Mouse (Mus musculus): ENCODE results near the gene Chrna3. TPM values are rescaled to one million over a fixed set of nuclear protein-coding genes. Genes with fewer than 3 reads are reported as not detected.

Gene Chrna3
- polyA plus RNA-seq, 1 experiment, result not detected

DNA sequence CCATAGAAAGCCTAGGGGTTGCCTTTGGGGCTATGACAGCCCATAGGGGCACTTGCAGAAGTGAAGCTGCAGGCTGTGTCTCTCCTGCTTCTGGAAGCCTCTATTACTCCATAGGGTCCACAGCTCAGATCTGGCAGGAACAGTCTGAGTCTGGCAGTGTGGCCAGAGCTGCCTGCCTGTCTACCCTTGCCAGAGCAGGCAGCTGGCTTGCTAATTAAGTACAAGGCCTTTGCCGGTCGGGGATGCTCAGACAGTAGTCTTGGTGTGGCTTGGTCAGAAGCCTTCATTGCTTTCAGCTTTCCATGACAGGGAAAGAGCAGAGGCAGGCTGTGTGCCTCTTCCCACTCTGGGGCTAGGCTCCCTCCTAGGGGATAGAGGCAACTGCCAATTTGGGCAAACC, 15.0 kb upstream of the Chrna3 start:
- TF ChIP-seq FLI1 (IDR thresholded peaks at IDR 0.05; ENCODE audit: low read length) (no peak), GATA1 (IDR thresholded peaks at IDR 0.05; ENCODE audit: borderline replicate concordance, low read length) (no peak)
- H3K9me3 ChIP-seq, result no peaks in the 10 kb centered on the region
- H3K4me1 ChIP-seq, result peaks cover 5% of the 10 kb centered on the region; the same call in 1 of the 2 replicates
- no peak overlapping the region for H3K4me3 ChIP-seq (replicated peaks)
- H3K36me3 ChIP-seq (replicated peaks; ENCODE audit: low read length), result no peaks in the 10 kb centered on the region
- peaks cover 56% of the 10 kb centered on the region for H3K27me3 ChIP-seq (replicated peaks)

DNA sequence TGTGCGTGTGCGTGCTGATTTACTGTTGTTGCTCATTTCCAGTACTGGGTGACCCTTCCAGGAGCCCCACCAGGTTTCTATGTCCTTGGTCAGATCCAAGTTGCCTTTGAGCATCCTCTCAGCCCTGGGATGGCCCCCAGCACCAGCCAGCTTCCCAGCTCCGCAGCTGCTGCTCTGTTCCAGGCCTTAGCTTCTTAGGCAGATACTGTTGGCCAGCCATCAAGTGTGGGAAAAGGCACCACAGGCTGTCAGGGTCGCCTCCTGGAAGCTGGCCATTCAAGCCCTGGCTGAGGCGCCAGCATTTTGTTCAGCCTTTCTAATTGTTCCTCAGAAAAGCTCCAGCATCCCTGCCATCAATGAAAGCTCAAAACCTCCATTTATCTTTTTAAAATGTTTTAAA, 13.6 kb upstream of the Chrna3 start:
- peaks cover 5% of the 10 kb centered on the region; the same call in 1 of the 2 replicates for H3K4me1 ChIP-seq
- H3K4me3 ChIP-seq (replicated peaks), result no peak overlapping the region
- peaks cover 56% of the 10 kb centered on the region for H3K27me3 ChIP-seq (replicated peaks)
- H3K9me3 ChIP-seq, result no peaks in the 10 kb centered on the region
- H3K36me3 ChIP-seq (replicated peaks; ENCODE audit: low read length), result no peaks in the 10 kb centered on the region
- TF ChIP-seq FLI1 (IDR thresholded peaks at IDR 0.05; ENCODE audit: low read length), result no peak
- no peak for TF ChIP-seq GATA1 (IDR thresholded peaks at IDR 0.05; ENCODE audit: borderline replicate concordance, low read length)

DNA sequence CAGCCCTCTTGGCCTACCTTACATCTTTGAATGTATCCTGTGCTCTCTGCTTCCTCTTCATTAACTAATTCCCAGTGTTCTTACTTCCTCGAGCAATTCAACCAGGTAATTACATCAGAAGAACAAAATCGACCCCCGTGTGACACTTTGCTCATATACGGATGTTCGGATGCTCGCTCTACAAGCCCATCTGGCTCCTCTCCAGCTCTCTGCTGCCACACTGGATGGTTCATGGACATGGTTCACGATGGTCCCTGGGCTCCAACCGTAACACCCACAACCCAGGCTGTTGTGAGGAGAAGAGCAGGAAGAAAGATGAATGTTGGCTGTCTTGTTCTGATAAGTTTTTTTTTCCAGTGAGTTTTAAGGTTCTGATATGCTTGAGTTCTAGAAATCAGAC, 12.6 kb upstream of the Chrna3 start:
- TF ChIP-seq FLI1 (IDR thresholded peaks at IDR 0.05; ENCODE audit: low read length) (no peak), GATA1 (IDR thresholded peaks at IDR 0.05; ENCODE audit: borderline replicate concordance, low read length) (no peak)
- H3K4me1 ChIP-seq, result no peaks in the 10 kb centered on the region
- no peaks in the 10 kb centered on the region for H3K36me3 ChIP-seq (replicated peaks; ENCODE audit: low read length)
- 0 out of 2 replicates have a peak, but pooled peaks cover 2% of the 10 kb centered on the region for H3K9me3 ChIP-seq
- peaks cover 61% of the 10 kb centered on the region for H3K27me3 ChIP-seq (replicated peaks)
- no peak overlapping the region for H3K4me3 ChIP-seq (replicated peaks)

DNA sequence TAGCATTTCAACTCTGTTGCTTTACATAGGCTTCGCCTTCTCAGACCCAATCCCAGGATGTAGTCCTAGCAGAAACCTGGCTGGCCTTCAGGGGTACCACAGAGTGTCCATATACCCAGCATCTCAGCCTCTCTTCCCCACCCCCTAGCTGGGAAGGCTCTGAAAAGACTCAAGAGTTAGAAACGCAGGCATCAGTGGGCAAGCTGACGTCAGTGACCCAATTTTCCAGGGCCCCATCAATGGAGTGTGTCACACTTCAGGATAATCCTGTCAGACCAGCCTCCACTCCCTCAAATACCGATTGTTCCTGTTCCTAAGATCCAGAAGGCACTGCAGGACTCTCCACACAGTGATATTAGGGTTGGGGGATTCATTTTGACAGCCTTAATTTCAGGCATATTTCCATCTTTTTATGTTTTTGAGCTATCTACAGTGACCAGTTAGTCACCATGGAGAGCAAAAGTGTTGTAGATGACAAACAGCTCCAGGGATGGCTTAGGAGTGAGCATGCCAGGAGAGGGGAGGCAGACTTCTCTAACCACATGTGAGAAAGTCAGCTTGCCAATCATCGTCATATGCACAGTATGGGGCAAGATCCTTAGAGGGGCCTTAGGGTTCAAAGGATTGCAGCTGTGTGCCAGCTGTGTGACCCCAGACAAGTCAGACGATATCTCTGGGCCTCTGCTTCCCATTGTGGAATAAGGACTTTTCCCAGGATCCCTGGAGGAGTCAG, 5.2 kb upstream of the Chrna3 start:
- Histone ChIP-seq H3K36me3 (replicated peaks; ENCODE audit: low read length) (no peaks in the 10 kb centered on the region), H3K4me1 (peaks cover under 1% of the 10 kb centered on the region; the same call in 1 of the 2 replicates), H3K27me3 (replicated peaks) (peaks cover 78% of the 10 kb centered on the region), H3K4me3 (replicated peaks) (no peak overlapping the region), H3K9me3 (0 out of 2 replicates have a peak, but pooled peaks cover 2% of the 10 kb centered on the region)
- TF ChIP-seq FLI1 (IDR thresholded peaks at IDR 0.05; ENCODE audit: low read length) (no peak), GATA1 (IDR thresholded peaks at IDR 0.05; ENCODE audit: borderline replicate concordance, low read length) (no peak)

DNA sequence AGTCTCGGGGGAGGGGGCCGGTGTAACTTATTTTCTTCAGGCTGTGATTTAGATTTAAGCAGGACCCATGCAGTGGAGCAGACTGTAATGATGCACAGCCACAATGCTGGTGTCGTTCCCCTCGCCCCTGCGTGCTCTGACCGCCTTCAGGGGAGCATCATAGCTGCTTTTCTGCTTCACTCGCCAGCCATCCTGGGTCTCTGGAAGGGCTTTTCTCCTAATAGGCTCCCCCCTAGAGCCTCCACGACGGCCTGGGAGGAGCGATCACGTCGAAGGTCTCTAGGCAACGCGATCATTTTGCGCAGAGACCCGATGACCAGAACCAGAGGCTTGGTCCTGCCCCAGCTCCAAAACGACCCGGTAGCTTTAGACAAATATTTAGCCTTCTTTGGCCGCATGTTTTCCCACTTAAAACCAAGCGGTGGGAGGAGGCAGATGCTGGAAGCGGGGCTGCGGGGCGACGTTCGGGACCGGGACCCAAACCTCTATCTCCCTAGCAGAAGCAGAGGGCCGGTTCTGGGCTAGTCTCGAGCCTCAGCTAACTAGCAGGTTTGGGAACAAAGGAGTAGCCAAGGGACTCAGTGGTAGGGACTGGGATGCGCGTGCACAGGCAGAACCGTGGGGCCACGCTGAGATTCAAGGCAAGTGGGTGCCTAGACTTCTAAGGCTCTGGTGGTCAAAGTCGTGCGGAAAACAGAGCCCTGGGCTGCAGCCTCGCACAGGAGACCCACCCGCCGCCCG, 658 bp downstream of the Chrna3 start:
- TF ChIP-seq GATA1 (IDR thresholded peaks at IDR 0.05; ENCODE audit: borderline replicate concordance, low read length) (no peak), FLI1 (IDR thresholded peaks at IDR 0.05; ENCODE audit: low read length) (no peak)
- H3K9me3 ChIP-seq, result no peaks in the 10 kb centered on the region
- peaks cover 79% of the 10 kb centered on the region for H3K27me3 ChIP-seq (replicated peaks)
- H3K4me3 ChIP-seq (replicated peaks), result no peak overlapping the region
- peaks cover 9% of the 10 kb centered on the region for H3K4me1 ChIP-seq
- H3K36me3 ChIP-seq (replicated peaks; ENCODE audit: low read length), result no peaks in the 10 kb centered on the region

DNA sequence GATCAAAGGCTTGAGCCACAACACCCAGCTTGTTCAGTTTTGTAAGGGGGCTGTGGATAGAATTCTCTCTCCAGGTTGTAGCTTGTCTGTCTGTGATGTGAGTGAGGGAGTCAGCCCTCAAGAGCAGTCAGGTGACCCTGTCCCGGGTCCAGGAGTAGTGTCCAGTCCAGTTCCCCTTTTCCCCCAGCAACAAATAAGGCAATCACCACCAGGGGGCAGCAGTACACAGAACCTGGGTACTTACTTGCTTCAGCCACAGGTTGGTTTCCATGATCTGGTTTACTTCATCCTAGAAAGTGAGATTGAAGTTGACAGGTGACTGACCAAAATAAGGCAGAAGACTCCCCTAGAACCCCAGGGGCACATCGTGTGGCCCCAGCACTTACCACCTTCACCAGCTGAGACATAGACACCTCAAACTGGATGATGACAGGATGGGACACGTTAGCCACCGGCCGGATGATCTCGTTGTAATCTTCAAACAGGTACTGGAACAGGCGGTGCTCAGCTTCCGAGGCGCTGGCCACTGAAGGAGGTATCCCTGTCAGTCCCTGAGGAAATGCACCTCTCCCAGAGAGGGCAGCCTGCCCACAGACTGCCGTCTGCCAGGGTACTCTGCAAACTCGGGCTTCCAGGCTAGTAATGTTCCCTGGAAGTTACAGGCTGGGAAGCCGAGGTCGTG, 2.3 kb downstream of the Chrna3 start:
- H3K27me3 ChIP-seq (replicated peaks), result peaks cover 69% of the 10 kb centered on the region
- TF ChIP-seq FLI1 (IDR thresholded peaks at IDR 0.05; ENCODE audit: low read length) (no peak), GATA1 (IDR thresholded peaks at IDR 0.05; ENCODE audit: borderline replicate concordance, low read length) (no peak)

DNA sequence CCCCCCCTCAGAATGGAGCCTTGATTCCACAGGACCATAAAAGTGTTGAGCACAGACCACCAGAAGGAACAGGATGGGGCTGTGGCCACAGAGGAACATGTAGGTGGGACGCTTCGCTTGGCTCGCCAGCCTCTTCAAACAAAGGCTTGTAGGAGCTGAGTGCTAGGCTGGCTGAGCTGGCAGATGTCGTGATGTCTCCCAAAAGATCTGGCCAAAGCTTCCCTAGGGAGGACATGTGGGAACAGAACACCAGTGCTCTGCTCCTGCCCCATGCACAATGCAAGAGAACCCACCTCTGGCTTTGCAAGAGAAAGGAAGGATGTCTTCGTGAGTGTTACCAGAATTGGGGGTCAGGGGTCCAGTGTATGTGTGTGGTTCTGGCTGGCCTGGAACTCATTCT, 3.0 kb downstream of the Chrna3 start:
- TF ChIP-seq FLI1 (IDR thresholded peaks at IDR 0.05; ENCODE audit: low read length) (no peak), GATA1 (IDR thresholded peaks at IDR 0.05; ENCODE audit: borderline replicate concordance, low read length) (no peak)
- Histone ChIP-seq H3K36me3 (replicated peaks; ENCODE audit: low read length) (no peaks in the 10 kb centered on the region), H3K27me3 (replicated peaks) (peaks cover 66% of the 10 kb centered on the region), H3K4me1 (peaks cover 9% of the 10 kb centered on the region), H3K9me3 (peaks cover 5% of the 10 kb centered on the region), H3K4me3 (replicated peaks) (no peak overlapping the region)

More for the DNA sequence above, 2.3 kb downstream of the Chrna3 start:
- no peak overlapping the region for H3K4me3 ChIP-seq (replicated peaks)
- no peaks in the 10 kb centered on the region for H3K36me3 ChIP-seq (replicated peaks; ENCODE audit: low read length)
- peaks cover 9% of the 10 kb centered on the region for H3K4me1 ChIP-seq
- H3K9me3 ChIP-seq, result peaks cover 5% of the 10 kb centered on the region

DNA sequence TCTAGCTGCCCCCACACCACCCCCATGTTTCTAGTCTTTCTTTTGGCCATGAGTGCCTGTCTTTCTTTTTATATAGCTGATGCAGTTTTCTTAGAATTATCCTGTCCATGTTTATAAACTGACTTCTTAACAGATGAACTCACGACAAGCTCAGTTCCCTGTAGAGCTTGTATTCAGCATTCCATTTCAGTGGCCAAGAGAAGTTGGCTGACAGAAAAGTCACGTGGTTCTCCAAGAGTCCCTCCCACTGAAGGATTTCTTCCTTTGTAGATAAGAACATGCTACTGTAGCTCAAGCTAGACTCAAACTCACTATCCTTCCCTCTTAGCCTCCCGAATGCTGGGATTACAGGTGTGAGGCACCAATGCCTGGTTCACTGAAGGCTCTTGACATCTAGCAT, 9.4 kb downstream of the Chrna3 start:
- H3K36me3 ChIP-seq (replicated peaks; ENCODE audit: low read length), result no peaks in the 10 kb centered on the region
- no peak for TF ChIP-seq FLI1 (IDR thresholded peaks at IDR 0.05; ENCODE audit: low read length)
- TF ChIP-seq GATA1 (IDR thresholded peaks at IDR 0.05; ENCODE audit: borderline replicate concordance, low read length), result no peak
- no peaks in the 10 kb centered on the region for H3K4me1 ChIP-seq
- peaks cover 5% of the 10 kb centered on the region for H3K9me3 ChIP-seq
- H3K4me3 ChIP-seq (replicated peaks), result no peak overlapping the region
- peaks cover 23% of the 10 kb centered on the region for H3K27me3 ChIP-seq (replicated peaks)

DNA sequence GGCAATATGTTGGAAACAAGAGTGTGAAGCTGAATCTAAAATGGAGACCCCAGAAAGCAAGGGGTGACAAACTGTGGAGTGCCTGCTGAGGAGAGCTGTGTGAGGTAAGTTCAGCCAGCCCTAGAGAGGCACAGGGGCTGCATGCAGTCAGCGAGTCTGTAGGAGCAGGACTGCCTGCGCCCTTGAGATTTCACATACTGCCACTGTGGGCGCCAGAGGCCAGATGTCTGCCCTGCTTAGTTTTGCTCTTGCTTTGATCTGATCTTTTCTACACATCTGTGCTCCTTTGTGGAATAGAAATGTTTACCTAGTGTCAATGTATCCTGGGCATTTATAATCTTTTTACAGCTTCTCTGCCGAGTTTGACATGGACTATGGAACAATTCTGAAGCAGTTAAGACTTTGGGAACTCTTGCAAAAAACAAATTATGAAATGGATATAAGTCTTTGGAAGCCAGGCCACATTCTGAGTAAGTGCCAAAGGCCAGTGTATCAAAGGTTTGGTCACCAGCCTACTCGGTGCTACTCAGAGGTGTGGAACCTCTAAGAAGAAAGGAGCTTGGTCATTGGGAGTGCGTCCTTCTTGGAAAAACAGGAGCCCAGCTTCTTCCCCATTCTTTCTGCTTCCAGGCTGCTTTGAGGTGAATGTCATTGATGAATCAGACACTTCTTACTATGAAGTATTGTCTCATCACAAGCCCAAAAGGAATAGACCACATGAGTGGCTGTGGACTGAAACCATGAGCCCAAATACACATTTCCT, 15.6 kb downstream of the Chrna3 start:
- H3K4me1 ChIP-seq, result no peaks in the 10 kb centered on the region
- 0 out of 2 replicates have a peak, but pooled peaks cover 5% of the 10 kb centered on the region for H3K9me3 ChIP-seq
- H3K27me3 ChIP-seq (replicated peaks), result peaks cover 27% of the 10 kb centered on the region
- TF ChIP-seq GATA1 (IDR thresholded peaks at IDR 0.05; ENCODE audit: borderline replicate concordance, low read length) (no peak), FLI1 (IDR thresholded peaks at IDR 0.05; ENCODE audit: low read length) (no peak)
- H3K4me3 ChIP-seq (replicated peaks), result peak overlapping the region; percentile 53
- no peaks in the 10 kb centered on the region for H3K36me3 ChIP-seq (replicated peaks; ENCODE audit: low read length)
